Mouse (Mus musculus): ENCODE measurements around the gene Ahnak2.

DNA sequence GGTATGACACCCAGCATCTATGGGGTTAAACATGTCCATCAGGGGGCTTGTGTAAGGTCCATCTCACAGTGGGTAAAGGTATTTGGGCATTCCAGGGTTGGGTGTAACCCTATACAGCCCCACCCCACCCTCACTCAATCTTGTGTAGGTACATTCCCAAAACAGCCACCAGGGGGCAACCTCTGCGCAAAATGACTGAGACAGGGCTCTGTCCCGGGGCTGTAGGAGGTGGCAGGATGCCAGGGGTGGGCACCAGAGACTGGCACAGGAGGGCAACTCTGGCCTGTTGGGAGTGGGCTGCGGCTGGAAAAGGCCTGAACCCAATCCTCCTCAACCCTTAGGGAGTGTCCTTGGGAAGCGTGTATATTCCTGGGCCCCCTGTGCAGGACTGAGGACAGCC, 2.0 kb downstream of the Ahnak2 start:
- TF ChIP-seq CTCF (IDR thresholded peaks at IDR 0.05; ENCODE audit: extremely low read depth, insufficient read depth, insufficient read length, insufficient replicate concordance), result peak; percentile 82; the same call in 1 of the 2 replicates
- no peak for TF ChIP-seq POLR2A (IDR thresholded peaks at IDR 0.05; ENCODE audit: low read depth, low read length)

All from spleen, adult 2 months (tissue).